Mouse (Mus musculus): ENCODE results near the gene Fsd1l. TPM values are rescaled to one million over a fixed set of nuclear protein-coding genes. Genes with fewer than 3 reads are reported as not detected.

Fsd1l gene
- total RNA-seq (2021), result 10 to 100 TPM; 14.1 to 17.0 TPM
- long read RNA-seq, experiment 1, result 0 reads
- long read RNA-seq, experiment 2, partial matches to known transcripts, result 0 of 1 reads
- long read RNA-seq, experiment 2, other reads (novel, unspliced or antisense), result 1 of 1 reads

GRCm38 (mm10) chr4:53631316-53632010 is at the start of gene Fsd1l:
Fsd1l (plus strand) TSS chr4:53631471.
- DNase-seq (ENCODE audit: low spot score in 2 of 2), result peak; percentile 26 to 66

- no peak for DNase-seq (ENCODE audit: low spot score in 2 of 2)
These were observed 43.6 kb upstream of the Fsd1l start for GRCm38 (mm10) chr4:53587676-53588075.

GRCm38 (mm10) chr4:53588936-53589335 is 42.3 kb upstream of the Fsd1l start:
- no peak for DNase-seq (ENCODE audit: low spot score in 2 of 2)

GRCm38 (mm10) chr4:53589466-53589865 is 41.8 kb upstream of the Fsd1l start:
- no peak for DNase-seq (ENCODE audit: low spot score in 2 of 2)

GRCm38 (mm10) chr4:53590163-53590562 is 41.1 kb upstream of the Fsd1l start:
- DNase-seq (ENCODE audit: low spot score in 2 of 2), result no peak

- no peak for DNase-seq (ENCODE audit: low spot score in 2 of 2)
These were observed 40.4 kb upstream of the Fsd1l start for GRCm38 (mm10) chr4:53590691-53591447.

GRCm38 (mm10) chr4:53591536-53591935 is 39.7 kb upstream of the Fsd1l start:
- DNase-seq (ENCODE audit: low spot score in 2 of 2), result no peak

GRCm38 (mm10) chr4:53591941-53592340 is 39.3 kb upstream of the Fsd1l start:
- DNase-seq (ENCODE audit: low spot score in 2 of 2), result no peak

- no peak for DNase-seq (ENCODE audit: low spot score in 2 of 2)
These were observed 38.9 kb upstream of the Fsd1l start for GRCm38 (mm10) chr4:53592386-53592785.

- peak in 1 of 2 experiments; percentile 21 for DNase-seq (ENCODE audit: low spot score in 2 of 2)
These were observed 37.1 kb upstream of the Fsd1l start for GRCm38 (mm10) chr4:53594204-53594603.

- DNase-seq (ENCODE audit: low spot score in 2 of 2), result no peak
These were observed 35.8 kb upstream of the Fsd1l start for GRCm38 (mm10) chr4:53595246-53596062.

GRCm38 (mm10) chr4:53596063-53596895 is 35.0 kb upstream of the Fsd1l start:
- DNase-seq (ENCODE audit: low spot score in 2 of 2), result no peak

GRCm38 (mm10) chr4:53600462-53600861 is 30.8 kb upstream of the Fsd1l start:
- DNase-seq (ENCODE audit: low spot score in 2 of 2), result no peak

- no peak for DNase-seq (ENCODE audit: low spot score in 2 of 2)
These were observed 16.6 kb upstream of the Fsd1l start for GRCm38 (mm10) chr4:53614576-53615225.

GRCm38 (mm10) chr4:53617968-53618367 is 13.3 kb upstream of the Fsd1l start:
- DNase-seq (ENCODE audit: low spot score in 2 of 2), result no peak

GRCm38 (mm10) chr4:53620104-53620503 is 11.2 kb upstream of the Fsd1l start:
- DNase-seq (ENCODE audit: low spot score in 2 of 2), result no peak

- DNase-seq (ENCODE audit: low spot score in 2 of 2), result no peak
These were observed 10.2 kb upstream of the Fsd1l start for GRCm38 (mm10) chr4:53621084-53621483.

- DNase-seq (ENCODE audit: low spot score in 2 of 2), result no peak
These were observed 9.8 kb upstream of the Fsd1l start for GRCm38 (mm10) chr4:53621490-53621889.

- DNase-seq (ENCODE audit: low spot score in 2 of 2), result no peak
These were observed 7.6 kb upstream of the Fsd1l start for GRCm38 (mm10) chr4:53623711-53624110.

GRCm38 (mm10) chr4:53624816-53625215 is 6.5 kb upstream of the Fsd1l start:
- DNase-seq (ENCODE audit: low spot score in 2 of 2), result no peak

All from adrenal gland, postnatal 4 days (tissue).